Mouse (Mus musculus): Measurements from ENCODE around the gene Nup35. TPM values are rescaled to one million over a fixed set of nuclear protein-coding genes. Genes with fewer than 3 reads are reported as not detected.

The Nup35 gene
- total RNA-seq, 2 experiments from 2014 or later: 18.2 to 19.9 TPM

- DNase-seq (ENCODE audit: extremely low spot score in 1 of 2, low spot score in 1 of 2): no peak
Measured at GRCm38 (mm10) chr2:80632336-80633026, 15.4 kb downstream of the Nup35 start.

DNA sequence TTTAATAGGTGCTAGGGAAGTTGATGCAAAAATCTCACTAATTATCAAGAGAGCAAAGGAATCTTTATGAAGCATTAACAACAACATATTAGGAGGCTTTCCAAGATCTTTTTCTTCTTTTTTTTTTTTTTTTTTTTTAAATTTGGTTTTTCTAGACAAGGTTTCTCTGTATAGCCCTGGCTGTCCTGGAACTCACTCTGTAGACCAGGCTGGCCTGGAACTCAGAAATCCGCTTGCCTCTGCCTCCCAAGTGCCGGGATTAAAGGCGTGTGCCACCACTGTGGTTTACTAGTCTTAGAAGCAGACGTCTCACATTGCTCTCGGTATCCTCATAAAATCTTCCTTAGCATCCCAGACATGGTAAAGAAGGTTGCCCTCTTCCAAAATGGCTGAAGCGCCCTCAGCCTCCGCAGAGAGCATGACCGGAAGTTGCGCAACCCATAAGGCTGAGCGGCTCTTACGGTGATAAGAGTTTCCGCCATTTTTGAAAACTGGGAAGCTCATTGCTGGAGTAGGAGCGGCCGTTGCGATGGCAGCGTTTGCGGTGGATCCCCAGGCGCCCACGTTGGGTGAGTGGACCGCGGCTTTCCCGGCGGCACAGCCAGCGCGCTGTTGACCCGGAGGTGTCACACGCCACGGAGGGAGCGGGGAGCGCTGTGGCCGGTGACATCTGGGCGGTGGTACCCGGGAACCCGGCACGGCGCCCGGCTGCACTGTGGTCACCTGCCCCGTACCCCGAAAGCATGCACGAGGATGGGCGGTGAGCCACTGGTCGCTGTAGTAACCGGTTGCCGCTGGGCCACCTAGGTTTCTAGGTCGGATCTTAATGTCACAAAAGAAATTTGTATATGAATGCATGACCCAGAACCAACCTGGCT is 21.6 kb downstream of the Nup35 start:
- peak; percentile 84 to 91 for DNase-seq (ENCODE audit: extremely low spot score in 1 of 2, low spot score in 1 of 2)

DNA sequence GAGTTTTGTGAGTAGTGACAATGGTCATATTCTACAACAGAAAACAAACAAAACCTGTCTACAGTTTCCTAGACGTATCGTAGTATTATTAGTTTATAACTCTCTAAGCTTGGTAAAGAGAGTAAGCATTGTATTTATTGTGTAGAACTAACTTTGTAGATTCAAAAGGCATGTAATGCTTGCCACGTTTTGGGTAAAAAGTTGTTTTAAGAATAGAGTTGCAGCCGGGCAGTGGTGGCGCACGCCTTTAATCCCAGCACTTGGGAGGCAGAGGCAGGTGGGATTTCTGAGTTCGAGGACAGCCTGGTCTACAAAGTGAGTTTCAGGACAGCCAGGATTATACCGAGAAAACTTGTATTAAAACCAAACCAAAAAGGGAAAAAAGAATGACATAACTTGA is 22.4 kb downstream of the Nup35 start:
- DNase-seq (ENCODE audit: extremely low spot score in 1 of 2, low spot score in 1 of 2): no peak

- DNase-seq (ENCODE audit: extremely low spot score in 1 of 2, low spot score in 1 of 2): no peak
Measured at GRCm38 (mm10) chr2:80639864-80640263, 22.8 kb downstream of the Nup35 start.

GRCm38 (mm10) chr2:80661414-80661813 is 44.4 kb downstream of the Nup35 start:
- DNase-seq (ENCODE audit: extremely low spot score in 1 of 2, low spot score in 1 of 2): no peak

DNA sequence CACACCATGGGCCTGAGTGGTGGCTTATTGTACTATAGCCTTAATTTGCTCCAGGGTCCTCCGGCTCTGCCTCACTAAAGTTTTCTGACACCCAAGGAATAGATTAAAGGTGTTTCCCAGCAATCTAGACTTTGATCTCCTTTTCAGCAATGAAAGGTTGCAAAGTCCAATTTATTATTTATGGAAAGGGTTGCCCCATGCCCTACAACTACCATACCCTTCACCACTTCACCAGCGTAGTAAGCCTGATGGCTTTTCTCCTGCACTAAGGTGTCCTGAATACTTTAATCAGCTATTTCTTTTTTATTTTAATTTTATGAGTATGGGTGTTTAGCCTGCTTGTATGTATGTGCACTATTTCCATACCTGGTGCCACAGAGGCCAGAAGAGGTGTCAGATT is 45.6 kb downstream of the Nup35 start:
- no peak for DNase-seq (ENCODE audit: extremely low spot score in 1 of 2, low spot score in 1 of 2)

GRCm38 (mm10) chr2:80667396-80667964 is 50.4 kb downstream of the Nup35 start:
- DNase-seq (ENCODE audit: extremely low spot score in 1 of 2, low spot score in 1 of 2): no peak

DNA sequence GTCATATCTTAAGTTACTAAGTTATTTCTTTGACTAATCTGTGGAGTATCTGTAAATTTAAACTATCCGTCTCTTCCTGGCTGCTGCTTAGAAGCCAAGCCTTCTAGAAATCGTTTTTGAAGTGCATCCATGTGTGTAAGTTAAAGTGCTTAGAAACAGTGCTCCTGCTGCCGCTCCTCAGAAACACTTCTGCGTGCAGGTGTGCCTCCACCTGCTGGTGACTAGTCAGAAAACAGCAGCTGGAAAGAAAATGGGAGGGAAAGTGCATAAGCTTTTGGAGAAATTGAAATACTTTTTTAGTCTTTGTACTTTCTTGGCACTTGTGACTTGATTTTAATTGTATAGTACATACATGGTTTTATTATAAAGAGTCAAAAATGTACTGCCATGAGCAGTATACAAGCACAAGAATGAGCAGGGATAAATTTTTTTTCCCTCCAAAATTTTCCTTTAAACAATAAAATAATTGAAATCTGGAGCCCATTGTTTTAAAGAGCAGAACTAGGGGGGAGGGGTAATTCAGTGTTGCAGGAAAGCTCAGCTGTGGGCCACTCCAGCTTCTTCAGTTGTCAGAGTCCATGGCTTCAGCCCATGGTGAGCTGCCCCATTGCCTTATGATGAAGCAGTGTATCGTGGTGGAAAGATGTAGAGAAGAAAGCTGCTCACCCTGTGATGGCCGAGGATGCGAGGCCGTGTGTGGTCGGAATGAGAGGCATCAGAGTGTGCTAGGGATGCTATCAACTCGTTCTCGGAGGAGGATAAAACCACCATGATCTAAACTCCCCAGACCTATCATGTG is 53.0 kb downstream of the Nup35 start:
- no peak for DNase-seq (ENCODE audit: extremely low spot score in 1 of 2, low spot score in 1 of 2)

- no peak for DNase-seq (ENCODE audit: extremely low spot score in 1 of 2, low spot score in 1 of 2)
Measured at GRCm38 (mm10) chr2:80678803-80679202, 61.8 kb downstream of the Nup35 start.

- DNase-seq (ENCODE audit: extremely low spot score in 1 of 2, low spot score in 1 of 2): no peak
Measured at GRCm38 (mm10) chr2:80683727-80684239, 66.7 kb downstream of the Nup35 start.

GRCm38 (mm10) chr2:80684396-80685071 is 67.5 kb downstream of the Nup35 start:
- DNase-seq (ENCODE audit: extremely low spot score in 1 of 2, low spot score in 1 of 2): no peak

DNA sequence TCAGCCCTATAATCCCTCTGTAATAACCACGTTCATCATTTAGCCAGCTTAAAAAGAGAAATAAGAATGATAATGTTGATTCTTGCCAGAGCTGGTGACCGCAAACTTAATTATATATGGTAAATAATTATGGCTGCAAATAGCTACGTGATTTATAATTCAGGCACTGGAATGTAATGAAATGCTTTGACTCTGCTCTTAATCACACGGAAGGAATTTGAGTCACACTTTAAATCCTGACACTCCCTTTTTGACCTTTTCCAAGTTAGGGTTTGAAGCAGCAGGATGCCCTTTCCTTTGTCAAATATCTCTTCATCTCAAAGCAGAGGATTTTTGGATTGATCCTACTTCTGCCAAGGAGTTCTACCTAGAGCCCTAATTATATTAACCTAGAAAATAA is 71.2 kb downstream of the Nup35 start:
- no peak for DNase-seq (ENCODE audit: extremely low spot score in 1 of 2, low spot score in 1 of 2)

- DNase-seq (ENCODE audit: extremely low spot score in 1 of 2, low spot score in 1 of 2): no peak
Measured at GRCm38 (mm10) chr2:80707429-80707828, 90.4 kb downstream of the Nup35 start.

Small RNA genes lying within 50 kb of the gene (microRNA-seq; reads per million reads assigned to microRNA genes)
- 0 reads per million in 2 experiments for gene Mir684-1

Other genes starting within 250 kb of the Nup35 start
- gene Frzb, start 169.6 kb upstream of the Nup35 start, total RNA-seq (2021): 10 to 100 TPM; 28.1 to 34.4 TPM
- 100 to 1,000 TPM; 553 to 555 TPM for gene Nckap1, start 35.9 kb upstream of the Nup35 start, total RNA-seq (2021)
- gene Dusp19, start 191 bp upstream of the Nup35 start, total RNA-seq (2021): 10 to 100 TPM; 27.2 to 28.1 TPM